Mouse (Mus musculus) megakaryocyte, embryonic 14.5 days (primary cell): ENCODE results near the gene Dedd2. TPM values are rescaled to one million over a fixed set of nuclear protein-coding genes. Genes with fewer than 3 reads are reported as not detected.

Experiments
- H3K27me3 ChIP-seq: replicated peaks from 2 replicates; pipeline ENCODE3; 2012; ENCODE audit warnings: inconsistent platforms
- H3K36me3 ChIP-seq: replicated peaks from 2 replicates; pipeline ENCODE3; 2012; ENCODE audit warnings: low read length, inconsistent platforms, mixed read lengths
- H3K4me1 ChIP-seq: 2 replicates; pipeline ENCODE4 v1.6.1; 2012; ENCODE audit warnings: inconsistent platforms
- H3K4me3 ChIP-seq: replicated peaks from 2 replicates; pipeline ENCODE3; 2012; ENCODE audit warnings: moderate library complexity, mild to moderate bottlenecking, inconsistent platforms
- H3K9me3 ChIP-seq: 2 replicates; pipeline ENCODE4 v1.6.1; 2012; ENCODE audit warnings: inconsistent platforms
- FLI1 ChIP-seq: IDR thresholded peaks from 2 replicates; pipeline ENCODE4 v1.6.1; 2012; ENCODE audit warnings: low read length, inconsistent platforms, mixed read lengths
- GATA1 ChIP-seq: IDR thresholded peaks from 3 replicates; pipeline ENCODE4 v1.6.1; 2012; ENCODE audit warnings: mixed read lengths, low read length, inconsistent platforms, borderline replicate concordance
- polyA plus RNA-seq: library from polyadenylated mRNA; stranded (reverse); fragments of >175 nt; gene quantifications from 2 replicates; pipeline ENCODE4 v1.2.3, GENCODE M21; 2012; ENCODE audit warnings: low replicate concordance; ENCODE audit not compliant: insufficient read depth

The Dedd2 gene
- polyA plus RNA-seq, 1 experiment = 34.3 TPM

DNA sequence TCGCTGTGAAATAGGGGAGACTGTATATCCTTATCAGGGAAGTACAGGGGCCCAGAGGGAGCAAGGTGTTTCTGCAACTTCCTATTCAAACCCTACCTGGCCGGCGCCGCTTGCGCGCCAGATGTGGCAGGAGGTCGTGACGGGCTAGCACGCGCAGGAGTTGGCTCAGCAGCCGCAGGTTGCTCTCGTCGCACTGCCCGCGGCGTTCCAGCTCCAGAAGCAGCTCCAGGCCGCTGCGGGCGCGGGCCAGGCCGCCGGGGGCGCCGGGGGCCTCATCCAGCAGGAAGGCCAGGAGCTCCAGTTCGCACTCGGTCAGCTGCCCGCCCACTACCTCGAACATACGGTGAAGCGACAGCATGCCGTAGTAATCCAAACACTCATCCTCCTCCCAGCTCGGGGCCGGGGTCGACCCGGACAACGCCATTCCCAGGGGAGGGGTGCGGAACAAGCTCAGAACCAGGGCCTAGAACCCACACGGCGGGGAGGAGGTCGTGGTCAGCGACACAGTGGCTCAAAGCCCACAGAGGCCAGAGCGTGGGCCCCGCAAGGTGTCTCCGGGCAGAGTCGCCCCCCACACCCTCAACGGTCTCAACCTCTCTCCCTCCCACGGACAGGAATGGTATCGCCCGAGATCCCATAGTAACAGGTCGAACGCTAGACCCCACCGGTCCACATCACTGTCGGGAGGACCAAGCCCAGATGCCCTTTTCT, 1.6 kb downstream of the Dedd2 start:
- Histone ChIP-seq H3K9me3 (no peaks in the 10 kb centered on the region), H3K27me3 (no peaks in the 10 kb centered on the region), H3K4me3 (peak overlapping the region; percentile 96), H3K4me1 (peaks cover 76% of the 10 kb centered on the region), H3K36me3 (peaks cover 50% of the 10 kb centered on the region)
- TF ChIP-seq GATA1 (no peak), FLI1 (no peak)

DNA sequence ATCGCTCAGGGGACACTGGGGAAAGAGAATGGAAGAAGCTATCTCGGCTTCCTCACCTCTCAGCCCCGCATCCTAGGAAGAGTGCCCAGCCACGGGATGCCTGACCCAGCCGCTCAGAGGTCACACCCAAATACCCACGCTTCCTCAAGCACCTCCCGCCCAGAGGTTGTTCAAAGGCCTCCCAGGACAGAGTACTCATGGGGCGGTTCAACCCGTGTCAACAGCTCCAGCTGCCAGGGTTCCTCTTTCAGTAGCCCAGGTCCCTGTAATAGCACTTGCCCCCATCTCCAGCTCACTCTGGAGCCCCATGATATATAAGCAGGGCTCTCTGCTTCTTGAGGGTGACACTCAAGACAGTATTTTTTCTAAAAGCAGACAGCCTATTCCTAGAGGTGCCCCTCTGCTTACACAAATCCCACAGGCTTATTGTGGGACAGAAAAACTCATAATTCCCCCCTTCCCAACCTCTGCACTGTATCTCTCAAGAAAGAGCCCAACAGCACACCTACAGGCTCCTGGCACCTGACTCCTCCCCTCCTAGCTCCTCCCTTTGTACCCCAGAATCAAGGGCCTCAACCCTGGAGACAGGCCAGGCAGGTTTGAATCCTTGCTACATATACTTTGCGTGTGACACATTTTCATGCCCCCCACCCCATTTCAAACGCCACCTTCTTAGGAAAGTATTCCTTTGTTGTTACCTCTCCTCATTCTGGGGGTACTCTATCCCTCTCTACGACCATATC, 2.6 kb downstream of the Dedd2 start:
- peak overlapping the region; percentile 96 for H3K4me3 ChIP-seq
- peaks cover 41% of the 10 kb centered on the region for H3K36me3 ChIP-seq
- no peaks in the 10 kb centered on the region for H3K9me3 ChIP-seq
- TF ChIP-seq FLI1 (no peak), GATA1 (no peak)
- no peaks in the 10 kb centered on the region for H3K27me3 ChIP-seq
- H3K4me1 ChIP-seq = peaks cover 74% of the 10 kb centered on the region

- Histone ChIP-seq H3K27me3 (peaks cover 1% of the 10 kb centered on the region), H3K36me3 (peaks cover 73% of the 10 kb centered on the region), H3K9me3 (no peaks in the 10 kb centered on the region), H3K4me3 (no peak overlapping the region), H3K4me1 (peaks cover 51% of the 10 kb centered on the region)
- TF ChIP-seq GATA1 (no peak), FLI1 (no peak)
Measured at GRCm38 (mm10) chr7:25214172-25214571, 6.2 kb downstream of the Dedd2 start.

- Histone ChIP-seq H3K9me3 (no peaks in the 10 kb centered on the region), H3K27me3 (peaks cover 1% of the 10 kb centered on the region), H3K4me1 (peaks cover 43% of the 10 kb centered on the region), H3K4me3 (peak overlapping the region; percentile 67), H3K36me3 (peaks cover 83% of the 10 kb centered on the region)
- no peak for TF ChIP-seq GATA1
- TF ChIP-seq FLI1 = no peak
Measured at GRCm38 (mm10) chr7:25213099-25213498, 7.3 kb downstream of the Dedd2 start.

- Histone ChIP-seq H3K4me1 (peaks cover 51% of the 10 kb centered on the region), H3K27me3 (peaks cover 1% of the 10 kb centered on the region), H3K4me3 (no peak overlapping the region), H3K9me3 (no peaks in the 10 kb centered on the region), H3K36me3 (peaks cover 89% of the 10 kb centered on the region)
- TF ChIP-seq FLI1 (no peak), GATA1 (no peak)
Measured at GRCm38 (mm10) chr7:25210482-25210881, 9.9 kb downstream of the Dedd2 start.

GRCm38 (mm10) chr7:25209161-25209622, 11.2 kb downstream of the Dedd2 start:
- Histone ChIP-seq H3K4me1 (peaks cover 54% of the 10 kb centered on the region), H3K4me3 (no peak overlapping the region), H3K27me3 (peaks cover 1% of the 10 kb centered on the region), H3K9me3 (no peaks in the 10 kb centered on the region), H3K36me3 (peaks cover 91% of the 10 kb centered on the region)
- TF ChIP-seq GATA1 (no peak), FLI1 (no peak)

GRCm38 (mm10) chr7:25206094-25206830, 14.2 kb downstream of the Dedd2 start:
- TF ChIP-seq GATA1 (no peak), FLI1 (no peak)
- Histone ChIP-seq H3K4me3 (peak overlapping the region; percentile 38), H3K4me1 (peaks cover 39% of the 10 kb centered on the region)

GRCm38 (mm10) chr7:25205355-25206093, 14.9 kb downstream of the Dedd2 start:
- Histone ChIP-seq H3K4me3 (peak overlapping the region; percentile 20), H3K36me3 (peaks cover 97% of the 10 kb centered on the region), H3K9me3 (no peaks in the 10 kb centered on the region), H3K27me3 (no peaks in the 10 kb centered on the region), H3K4me1 (peaks cover 39% of the 10 kb centered on the region)
- TF ChIP-seq FLI1 = no peak
- TF ChIP-seq GATA1 = no peak

More at GRCm38 (mm10) chr7:25206094-25206830, 14.2 kb downstream of the Dedd2 start:
- Histone ChIP-seq H3K9me3 (no peaks in the 10 kb centered on the region), H3K36me3 (peaks cover 99% of the 10 kb centered on the region), H3K27me3 (peaks cover 1% of the 10 kb centered on the region)

GRCm38 (mm10) chr7:25203624-25204023, 16.8 kb downstream of the Dedd2 start:
- H3K27me3 ChIP-seq = no peaks in the 10 kb centered on the region
- H3K9me3 ChIP-seq = no peaks in the 10 kb centered on the region
- H3K4me3 ChIP-seq = no peak overlapping the region
- TF ChIP-seq GATA1 (no peak), FLI1 (no peak)
- H3K36me3 ChIP-seq = peaks cover 78% of the 10 kb centered on the region
- peaks cover 32% of the 10 kb centered on the region for H3K4me1 ChIP-seq
